Mouse (Mus musculus) lung, embryonic 16.5 days (tissue): ENCODE data around the gene Chek2. TPM values are rescaled to one million over a fixed set of nuclear protein-coding genes. Genes with fewer than 3 reads are reported as not detected.
"Not testable (repeated sequence)": the region's sequence is repeated elsewhere in the genome, so short reads cannot be mapped to it uniquely, and the experiment has no call there.

Experiments
- ATAC-seq: fragments of 200-750 bp; cut with Nextera tagmentation; 2 replicates; pipeline ENCODE4 v1.8.0; 2017; ENCODE audit warnings: low read depth, mild to moderate bottlenecking, moderate library complexity
- H3K27ac ChIP-seq: fragments of 300-500 bp; sonication (generic); 2 replicates; pipeline ENCODE4 v1.5.1; 2014; ENCODE audit warnings: mild to moderate bottlenecking, control low read depth, low read length
- H3K27me3 ChIP-seq: fragments of 300-500 bp; sonication (generic); 2 replicates; pipeline ENCODE4 v1.6.1; 2014; ENCODE audit warnings: low read depth, low read length, mixed read lengths; ENCODE audit not compliant: control insufficient read depth, insufficient read depth
- H3K36me3 ChIP-seq: fragments of 300-500 bp; sonication (generic); 2 replicates; pipeline ENCODE4 v1.6.1; 2014; ENCODE audit warnings: low read length; ENCODE audit not compliant: control insufficient read depth, insufficient read depth
- H3K4me1 ChIP-seq: fragments of 300-500 bp; sonication (generic); replicated peaks from 2 replicates; pipeline ENCODE4 v1.6.1; 2014; ENCODE audit warnings: low read length, mixed read lengths; ENCODE audit not compliant: control insufficient read depth, insufficient read depth
- H3K4me2 ChIP-seq: fragments of 300-500 bp; sonication (generic); 2 replicates; pipeline ENCODE4 v1.6.1; 2014; ENCODE audit warnings: low read depth, low read length, control low read depth
- H3K4me3 ChIP-seq: fragments of 300-500 bp; sonication (generic); 2 replicates; pipeline ENCODE4 v1.5.1; 2014; ENCODE audit warnings: mild to moderate bottlenecking, low read length, control low read depth
- H3K9ac ChIP-seq: fragments of 300-500 bp; sonication (generic); 2 replicates; pipeline ENCODE4 v1.6.1; 2014; ENCODE audit warnings: low read length, control low read depth
- H3K9me3 ChIP-seq: fragments of 300-500 bp; sonication (generic); 2 replicates; pipeline ENCODE4 v1.6.1; 2016; ENCODE audit warnings: low read length; ENCODE audit not compliant: control insufficient read depth
- WGBS: fragments of 180-500 bp; shearing (Covaris S2); extraction: QIAGEN DNeasy Blood & Tissue Kit; methylation state at CpG from one replicate; pipeline ENCODE4 v1.1.7; 2014; 5-methylcytosine and 5-hydroxymethylcytosine counted together
- polyA plus RNA-seq: library from polyadenylated mRNA; unstranded; fragments of >200 nt; fragmentation: Nextera tagmentation; extraction: Ambion mirVana; gene quantifications from 2 replicates; pipeline ENCODE4 v1.2.1, GENCODE M21; 2015

The Chek2 gene
- polyA plus RNA-seq, 1 experiment from 2014 or later: 32.1 TPM

DNA sequence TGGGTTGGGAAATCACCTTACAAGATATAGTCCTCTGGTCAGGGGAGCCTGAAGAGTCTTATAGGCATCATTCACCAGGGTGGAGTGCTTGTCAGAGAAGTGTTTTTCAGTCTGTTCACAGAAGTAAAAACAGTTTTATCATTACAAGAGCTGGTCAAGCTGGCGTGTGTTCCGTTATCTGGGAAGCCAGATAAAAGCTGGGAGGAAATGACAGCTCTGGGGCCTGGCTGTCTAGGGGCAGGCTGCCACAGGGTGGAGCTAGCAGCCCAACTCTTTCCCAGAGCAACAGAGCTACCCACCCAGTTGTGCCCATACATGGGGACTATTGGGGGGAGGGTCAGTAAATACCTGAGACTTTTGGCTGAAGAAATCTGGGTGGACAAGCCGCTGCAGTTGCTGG, 3.8 kb upstream of the Chek2 start:
- 16% methylated on average over 3 of the region's 3 CpGs for WGBS
- Histone ChIP-seq H3K27ac (no peak overlapping the region), H3K36me3 (no peaks in the 10 kb centered on the region), H3K4me2 (no peak overlapping the region), H3K4me1 (peaks cover 14% of the 10 kb centered on the region), H3K4me3 (no peak overlapping the region), H3K9me3 (no peaks in the 10 kb centered on the region), H3K9ac (no peak overlapping the region), H3K27me3 (no peaks in the 10 kb centered on the region)
- ATAC-seq: no peak

DNA sequence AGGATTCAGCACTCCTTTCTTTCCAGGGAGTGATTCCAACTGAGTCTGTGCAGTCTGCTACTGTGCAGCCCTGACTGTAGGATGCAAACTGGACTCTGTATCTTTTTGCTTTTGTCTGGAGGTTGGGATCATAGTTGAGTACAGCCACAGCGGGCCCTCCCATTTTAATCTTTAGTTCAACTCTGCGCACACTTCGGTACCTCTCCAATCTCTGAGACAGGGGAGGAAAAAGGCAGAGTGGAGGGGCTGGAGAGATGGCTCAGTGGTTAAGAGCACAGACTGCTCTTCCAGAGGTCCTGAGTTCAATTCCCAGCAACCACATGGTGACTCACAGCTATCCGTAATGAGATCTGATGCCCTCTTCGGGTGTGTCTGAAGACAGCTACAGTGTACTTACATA, 1.8 kb upstream of the Chek2 start:
- H3K4me3 ChIP-seq, H3K36me3 ChIP-seq, ATAC-seq, H3K9ac ChIP-seq, H3K9me3 ChIP-seq, H3K27ac ChIP-seq, H3K27me3 ChIP-seq, H3K4me2 ChIP-seq: not testable (repeated sequence)
- WGBS: 87% methylated on average over 5 of the region's 5 CpGs
- peaks cover 14% of the 10 kb centered on the region for H3K4me1 ChIP-seq

- WGBS: 3% methylated on average over 28 of the region's 28 CpGs
- H3K4me1 ChIP-seq: peaks cover 14% of the 10 kb centered on the region
- no peaks in the 10 kb centered on the region for H3K36me3 ChIP-seq
- H3K27me3 ChIP-seq: no peaks in the 10 kb centered on the region
- no peaks in the 10 kb centered on the region for H3K9me3 ChIP-seq
- peak overlapping the region; percentile 86 for H3K9ac ChIP-seq
- ATAC-seq: no peak; the same call in 1 of the 2 replicates
- H3K4me2 ChIP-seq: peak overlapping the region; percentile 85
- H3K27ac ChIP-seq: peak overlapping the region; percentile 80
- peak overlapping the region; percentile 83 for H3K4me3 ChIP-seq
Observed at GRCm38 (mm10) chr5:110839038-110839677, 621 bp upstream of the Chek2 start.

DNA sequence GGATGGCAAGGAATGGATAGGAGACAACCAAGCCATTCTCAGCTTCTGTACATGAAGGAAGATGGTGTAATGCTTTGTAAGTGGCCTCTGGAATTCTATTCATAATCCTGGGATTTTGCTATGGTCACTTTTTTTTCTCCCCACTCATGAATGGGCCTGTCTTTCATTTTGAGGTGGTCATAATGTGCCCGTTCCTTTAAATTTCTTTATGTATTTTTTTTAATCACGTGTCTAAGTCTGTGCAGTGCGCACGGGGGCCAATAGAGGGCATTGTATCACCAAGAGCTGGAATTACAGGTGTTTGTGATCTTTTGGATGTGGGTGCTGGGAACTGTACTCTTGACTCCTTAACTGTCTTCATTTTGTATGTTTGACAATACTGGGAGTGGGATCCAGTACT, 686 bp downstream of the Chek2 start:
- peak overlapping the region; percentile 83 for H3K27ac ChIP-seq
- H3K4me3 ChIP-seq: peak overlapping the region; percentile 83
- H3K27me3 ChIP-seq: no peaks in the 10 kb centered on the region
- H3K36me3 ChIP-seq: no peaks in the 10 kb centered on the region
- peak overlapping the region; percentile 69 for H3K9ac ChIP-seq
- H3K4me2 ChIP-seq: peak overlapping the region; percentile 62
- peaks cover 12% of the 10 kb centered on the region for H3K4me1 ChIP-seq
- WGBS: 7% methylated on average over 4 of the region's 4 CpGs
- H3K9me3 ChIP-seq: no peaks in the 10 kb centered on the region
- no peak for ATAC-seq

- Histone ChIP-seq H3K4me2 (no peak overlapping the region), H3K27ac (no peak overlapping the region), H3K9me3 (no peaks in the 10 kb centered on the region), H3K4me1 (peaks cover 8% of the 10 kb centered on the region), H3K36me3 (no peaks in the 10 kb centered on the region), H3K27me3 (no peaks in the 10 kb centered on the region), H3K9ac (no peak overlapping the region), H3K4me3 (no peak overlapping the region; the same call in 1 of the 2 replicates)
- no peak for ATAC-seq
- 93% methylated on average over 14 of the region's 14 CpGs for WGBS
Observed at GRCm38 (mm10) chr5:110841046-110841862, 1.5 kb downstream of the Chek2 start.

- H3K9me3 ChIP-seq: no peaks in the 10 kb centered on the region
- no peak for ATAC-seq
- H3K4me2 ChIP-seq: no peak overlapping the region
- H3K36me3 ChIP-seq: peaks cover 4% of the 10 kb centered on the region; the same call in 1 of the 2 replicates
- H3K27me3 ChIP-seq: no peaks in the 10 kb centered on the region
- no peaks in the 10 kb centered on the region for H3K4me1 ChIP-seq
- 81% methylated on average over 1 of the region's 1 CpGs for WGBS
- no peak overlapping the region for H3K9ac ChIP-seq
- H3K27ac ChIP-seq: no peak overlapping the region
- no peak overlapping the region for H3K4me3 ChIP-seq
Observed at GRCm38 (mm10) chr5:110852990-110853389, 13.2 kb downstream of the Chek2 start.

DNA sequence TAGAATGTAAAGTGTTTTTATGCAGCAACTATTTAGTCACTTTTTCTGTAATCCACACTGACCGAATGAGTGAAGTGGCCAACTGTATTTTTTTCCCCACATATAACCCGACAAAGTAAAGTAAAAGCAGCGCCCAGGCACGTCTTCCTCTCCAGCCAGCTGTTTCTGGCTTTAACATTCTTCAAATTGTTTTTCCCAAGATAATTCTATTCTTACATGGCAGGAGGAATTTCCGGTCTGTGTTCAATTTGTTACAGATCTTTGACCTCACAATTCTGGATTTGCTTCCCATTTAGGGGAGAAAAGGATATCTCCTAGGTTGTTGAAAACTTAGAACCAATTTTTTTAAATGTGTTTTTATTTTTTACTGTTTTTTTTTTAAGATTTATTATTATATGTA, 17.3 kb downstream of the Chek2 start:
- H3K36me3 ChIP-seq: 0 out of 2 replicates have a peak, but pooled peaks cover 2% of the 10 kb centered on the region
- no peak overlapping the region for H3K27ac ChIP-seq
- no peaks in the 10 kb centered on the region for H3K9me3 ChIP-seq
- H3K4me3 ChIP-seq: no peak overlapping the region
- H3K27me3 ChIP-seq: no peaks in the 10 kb centered on the region
- WGBS: 43% methylated on average over 5 of the region's 5 CpGs
- no peak for ATAC-seq
- peaks cover 3% of the 10 kb centered on the region; the same call in 1 of the 2 replicates for H3K4me1 ChIP-seq
- H3K9ac ChIP-seq: no peak overlapping the region
- H3K4me2 ChIP-seq: no peak overlapping the region

DNA sequence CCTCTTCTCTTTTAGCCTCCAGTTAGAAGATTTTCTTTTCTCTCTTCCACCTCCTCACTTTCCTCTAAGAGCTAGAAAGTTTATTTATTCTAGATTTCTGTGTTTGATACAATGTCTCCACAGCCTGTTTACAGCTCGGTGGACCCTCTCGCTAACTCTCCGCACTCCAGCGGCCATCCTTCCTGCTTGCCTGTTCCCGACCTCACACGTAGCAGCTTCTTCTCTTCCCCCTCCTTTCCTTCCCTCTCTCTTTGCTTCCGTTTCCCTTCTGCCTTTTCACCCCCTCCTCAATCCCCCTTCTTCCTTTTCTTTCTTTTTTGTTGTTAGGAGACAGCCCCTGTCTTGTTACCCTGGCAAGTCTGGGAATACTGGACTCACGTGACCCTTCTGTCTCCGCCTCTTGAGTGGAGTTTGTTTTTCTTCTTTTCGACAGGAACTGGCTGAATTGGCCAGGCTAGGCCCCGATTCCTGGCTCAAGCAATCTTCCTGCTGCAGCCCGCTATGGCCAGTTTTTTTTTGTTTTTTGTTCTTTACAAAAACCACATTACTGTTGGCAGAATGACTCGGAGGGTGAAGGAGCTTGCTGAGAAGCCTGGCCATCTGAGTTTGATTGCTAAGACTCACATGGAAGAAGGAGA, 19.4 kb downstream of the Chek2 start:
- peak overlapping the region; percentile 51 for H3K9ac ChIP-seq

GRCm38 (mm10) chr5:110860445-110860844, 20.7 kb downstream of the Chek2 start:
- 80% methylated on average over 5 of the region's 5 CpGs for WGBS
- no peak for ATAC-seq

More for the DNA sequence above, 19.4 kb downstream of the Chek2 start:
- Histone ChIP-seq H3K9me3 (no peaks in the 10 kb centered on the region), H3K4me1 (peaks cover 3% of the 10 kb centered on the region; the same call in 1 of the 2 replicates), H3K4me3 (peak overlapping the region; percentile 39), H3K4me2 (peak overlapping the region; percentile 54), H3K27ac (peak overlapping the region; percentile 83), H3K27me3 (no peaks in the 10 kb centered on the region), H3K36me3 (0 out of 2 replicates have a peak, but pooled peaks cover 2% of the 10 kb centered on the region)
- ATAC-seq: peak; percentile 93
- WGBS: 6% methylated on average over 13 of the region's 13 CpGs

More at GRCm38 (mm10) chr5:110860445-110860844, 20.7 kb downstream of the Chek2 start:
- Histone ChIP-seq H3K4me3 (no peak overlapping the region), H3K9ac (no peak overlapping the region), H3K4me1 (peaks cover 3% of the 10 kb centered on the region; the same call in 1 of the 2 replicates), H3K36me3 (0 out of 2 replicates have a peak, but pooled peaks cover 2% of the 10 kb centered on the region), H3K4me2 (no peak overlapping the region), H3K27me3 (no peaks in the 10 kb centered on the region), H3K9me3 (no peaks in the 10 kb centered on the region), H3K27ac (no peak overlapping the region)
